Mouse (Mus musculus) ES-Bruce4 (cell line): ENCODE results near the gene B4galnt2. TPM values are rescaled to one million over a fixed set of nuclear protein-coding genes. Genes with fewer than 3 reads are reported as not detected.

ENCODE experiments used
- H3K27ac ChIP-seq: 2 replicates; pipeline ENCODE4 v1.5.1; 2012; ENCODE audit warnings: low read length, inconsistent platforms; ENCODE audit not compliant: insufficient read depth
- H3K27me3 ChIP-seq: 2 replicates; pipeline ENCODE4 v1.6.1; 2012; ENCODE audit warnings: mild to moderate bottlenecking, low read length, inconsistent platforms; ENCODE audit not compliant: control insufficient read depth, poor library complexity, insufficient read depth, severe bottlenecking
- H3K36me3 ChIP-seq: 2 replicates; pipeline ENCODE4 v1.6.1; 2012; ENCODE audit warnings: inconsistent platforms, mild to moderate bottlenecking, low read length, moderate library complexity; ENCODE audit not compliant: control insufficient read depth, poor library complexity, insufficient read depth, severe bottlenecking
- H3K4me1 ChIP-seq: one replicate; pipeline ENCODE4 v1.8.1; 2011; ENCODE audit warnings: low read length; ENCODE audit not compliant: control insufficient read depth, insufficient read depth
- H3K4me3 ChIP-seq: 2 replicates; pipeline ENCODE4 v1.5.1; 2011; ENCODE audit warnings: low read depth, mild to moderate bottlenecking, low read length
- H3K9ac ChIP-seq: 2 replicates; pipeline ENCODE4 v1.6.1; 2012; ENCODE audit warnings: low read depth, mild to moderate bottlenecking, inconsistent platforms; ENCODE audit not compliant: poor library complexity, severe bottlenecking
- H3K9me3 ChIP-seq: replicated peaks from 2 replicates; pipeline ENCODE4 v1.6.1; 2012; ENCODE audit warnings: mild to moderate bottlenecking, low read length, inconsistent platforms; ENCODE audit not compliant: control insufficient read depth, poor library complexity, insufficient read depth, severe bottlenecking
- CTCF ChIP-seq: IDR thresholded peaks from one replicate; pipeline ENCODE4 v1.8.1; 2011; ENCODE audit warnings: low read depth, low read length
- EP300 ChIP-seq: IDR thresholded peaks from 2 replicates; pipeline ENCODE4 v1.6.1; 2011; ENCODE audit warnings: low read depth, low read length; ENCODE audit not compliant: insufficient read depth
- POLR2A ChIP-seq: IDR thresholded peaks from one replicate; pipeline ENCODE4 v1.8.1; 2011; ENCODE audit warnings: low read length; ENCODE audit not compliant: insufficient read depth
- polyA plus RNA-seq: library from polyadenylated mRNA; stranded (reverse); fragments of >200 nt; gene quantifications from 2 replicates; pipeline ENCODE4 v1.2.4, GENCODE M21; 2011; ENCODE audit warnings: low read depth; ENCODE audit not compliant: missing spikeins, insufficient read depth, insufficient read length

Gene B4galnt2
- polyA plus RNA-seq, 1 experiment, result 4.5 TPM

GRCm38 (mm10) chr11:95824071-95824876 is 90.4 kb downstream of the B4galnt2 start, which contains the start of gene Phospho1:
TSS of gene Phospho1 (plus strand) at chr11:95824499.
- Histone ChIP-seq H3K4me1 (no peaks in the 10 kb centered on the region), H3K9ac (peak within 1 kb of the TSS; percentile 75), H3K27ac (no peak within 1 kb of the TSS), H3K27me3 (peaks cover 6% of the 10 kb centered on the region), H3K4me3 (peak within 1 kb of the TSS; percentile 84), H3K36me3 (no peaks in the 10 kb centered on the region), H3K9me3 (no peaks in the 10 kb centered on the region)
- TF ChIP-seq POLR2A (peak; percentile 57), EP300 (no peak)

- Histone ChIP-seq H3K27me3 (peaks cover 6% of the 10 kb centered on the region), H3K27ac (no peak overlapping the region), H3K36me3 (no peaks in the 10 kb centered on the region), H3K4me3 (no peak overlapping the region), H3K9ac (no peak overlapping the region), H3K4me1 (no peaks in the 10 kb centered on the region), H3K9me3 (no peaks in the 10 kb centered on the region)
- TF ChIP-seq EP300, result no peak
- TF ChIP-seq CTCF, result no peak
- no peak for TF ChIP-seq POLR2A
Measured at GRCm38 (mm10) chr11:95822437-95822836, 92.3 kb downstream of the B4galnt2 start.

- Histone ChIP-seq H3K36me3 (no peaks in the 10 kb centered on the region), H3K4me1 (no peaks in the 10 kb centered on the region), H3K27me3 (peaks cover 6% of the 10 kb centered on the region), H3K27ac (no peak overlapping the region), H3K4me3 (no peak overlapping the region), H3K9ac (no peak overlapping the region), H3K9me3 (no peaks in the 10 kb centered on the region)
- TF ChIP-seq EP300 (no peak), CTCF (no peak), POLR2A (no peak)
Measured at GRCm38 (mm10) chr11:95821511-95821910, 93.2 kb downstream of the B4galnt2 start.

GRCm38 (mm10) chr11:95819138-95819537 is 95.6 kb downstream of the B4galnt2 start:
- H3K27me3 ChIP-seq, result no peaks in the 10 kb centered on the region
- no peaks in the 10 kb centered on the region for H3K9me3 ChIP-seq

More at GRCm38 (mm10) chr11:95819138-95819537, 95.6 kb downstream of the B4galnt2 start:
- no peak overlapping the region for H3K9ac ChIP-seq
- no peak overlapping the region for H3K4me3 ChIP-seq
- H3K4me1 ChIP-seq, result no peaks in the 10 kb centered on the region
- H3K36me3 ChIP-seq, result no peaks in the 10 kb centered on the region
- no peak overlapping the region for H3K27ac ChIP-seq
- TF ChIP-seq POLR2A, result no peak
- no peak for TF ChIP-seq CTCF
- TF ChIP-seq EP300, result no peak

Other genes starting within 250 kb of the B4galnt2 start
- 255 and 274 TPM in 2 replicates for gene Phb, start 247.9 kb downstream of the B4galnt2 start, polyA plus RNA-seq
- 41.4 TPM in 2 replicates for gene Zfp652, start 202.2 kb downstream of the B4galnt2 start, polyA plus RNA-seq
- gene B130006D01Rik, start 191.3 kb downstream of the B4galnt2 start, polyA plus RNA-seq, result 2.3 and 3.9 TPM in 2 replicates
- gene Phospho1, start 90.4 kb downstream of the B4galnt2 start, polyA plus RNA-seq, result 5.8 and 6.5 TPM in 2 replicates
- 7.9 and 9.4 TPM in 2 replicates for gene Gngt2, start 77.7 kb downstream of the B4galnt2 start, polyA plus RNA-seq
- gene Abi3, start 72.4 kb downstream of the B4galnt2 start, polyA plus RNA-seq, result 1.1 and 1.3 TPM in 2 replicates
- gene Igf2bp1, start 91.0 kb upstream of the B4galnt2 start, polyA plus RNA-seq, result 379 and 392 TPM in 2 replicates
- not detected in 2 replicates for gene Gip, start 109.7 kb upstream of the B4galnt2 start, polyA plus RNA-seq
- gene Snf8, start 120.0 kb upstream of the B4galnt2 start, polyA plus RNA-seq, result 56.1 and 62.1 TPM in 2 replicates
- 85.7 and 86.6 TPM in 2 replicates for gene Ube2z, start 150.5 kb upstream of the B4galnt2 start, polyA plus RNA-seq
- gene Atp5g1, start 160.8 kb upstream of the B4galnt2 start, polyA plus RNA-seq, result 184 and 191 TPM in 2 replicates
- 16.7 and 18.0 TPM in 2 replicates for gene Calcoco2, start 197.1 kb upstream of the B4galnt2 start, polyA plus RNA-seq
- gene Ttll6, start 218.9 kb upstream of the B4galnt2 start, polyA plus RNA-seq, result 6.9 and 7.9 TPM in 2 replicates